Mouse (Mus musculus) olfactory bulb, adult 2 months (tissue): ENCODE measurements at regions not wholly inside any gene's neighbourhood (a gene's known extent, or its start where the extent isn't known, plus 50 kb on each side); places are given as distances from the start of the nearest gene placed in this dataset.

Experiments
- H3K27ac ChIP-seq: fragments of 200-500 bp; 2 replicates; pipeline ENCODE4 v1.5.1; 2012; ENCODE audit warnings: low read depth, low read length; ENCODE audit not compliant: insufficient read depth
- H3K4me1 ChIP-seq: fragments of 200-500 bp; 2 replicates; pipeline ENCODE4 v1.6.1; 2012; ENCODE audit warnings: low read length; ENCODE audit not compliant: control insufficient read depth, insufficient read depth
- H3K4me3 ChIP-seq: fragments of 200-500 bp; 2 replicates; pipeline ENCODE4 v1.5.1; 2012; ENCODE audit warnings: mild to moderate bottlenecking, low read depth, low read length, moderate library complexity; ENCODE audit not compliant: insufficient read depth
- CTCF ChIP-seq: fragments of 200-500 bp; IDR thresholded peaks from 2 replicates; pipeline ENCODE4 v1.5.1; 2012; ENCODE audit warnings: low read depth, mild to moderate bottlenecking, low read length, moderate library complexity; ENCODE audit not compliant: insufficient read depth
- POLR2A ChIP-seq: fragments of 200-500 bp; IDR thresholded peaks from 2 replicates; pipeline ENCODE4 v1.6.1; 2012; ENCODE audit warnings: mild to moderate bottlenecking, low read depth, low read length, moderate library complexity; ENCODE audit not compliant: insufficient read depth
- WGBS: fragments of 180-500 bp; shearing (Covaris S2); methylation state at CpG from one replicate; pipeline ENCODE4 v1.1.7; 2018; 5-methylcytosine and 5-hydroxymethylcytosine counted together

- TF ChIP-seq CTCF (no peak), POLR2A (no peak)
- Histone ChIP-seq H3K4me1 (no peaks in the 10 kb centered on the region), H3K27ac (no peak overlapping the region), H3K4me3 (no peak overlapping the region)
- WGBS = 35% methylated on average over 3 of the region's 3 CpGs
Observed at GRCm38 (mm10) chr10:29674377-29674776, 138.7 kb upstream of the Rspo3 start.

- no peak overlapping the region for H3K27ac ChIP-seq
- no peak overlapping the region for H3K4me3 ChIP-seq
- no peaks in the 10 kb centered on the region for H3K4me1 ChIP-seq
- TF ChIP-seq CTCF (no peak), POLR2A (no peak)
- WGBS = 26% methylated on average over 1 of the region's 1 CpGs
Observed at GRCm38 (mm10) chr10:29661752-29662151, 126.1 kb upstream of the Rspo3 start.

GRCm38 (mm10) chr10:29640249-29640648 is 104.6 kb upstream of the Rspo3 start:
- Histone ChIP-seq H3K4me3 (no peak overlapping the region), H3K27ac (no peak overlapping the region), H3K4me1 (no peaks in the 10 kb centered on the region)
- TF ChIP-seq POLR2A (no peak), CTCF (no peak)
- WGBS = 70% methylated on average over 1 of the region's 1 CpGs

- H3K4me3 ChIP-seq = no peak overlapping the region
- TF ChIP-seq POLR2A (no peak), CTCF (no peak)
- 56% methylated on average over 5 of the region's 5 CpGs for WGBS
- no peaks in the 10 kb centered on the region for H3K4me1 ChIP-seq
- no peak overlapping the region for H3K27ac ChIP-seq
Observed at GRCm38 (mm10) chr10:29635828-29636227, 100.2 kb upstream of the Rspo3 start.

GRCm38 (mm10) chr10:29595455-29595854 is 59.8 kb upstream of the Rspo3 start:
- H3K4me1 ChIP-seq = no peaks in the 10 kb centered on the region
- peak overlapping the region; percentile 46; the same call in 1 of the 2 replicates for H3K27ac ChIP-seq
- 4% methylated on average over 4 of the region's 4 CpGs for WGBS
- H3K4me3 ChIP-seq = no peak overlapping the region
- TF ChIP-seq CTCF (no peak), POLR2A (no peak)

GRCm38 (mm10) chr10:29594969-29595368 is 59.3 kb upstream of the Rspo3 start:
- no peak for TF ChIP-seq POLR2A
- Histone ChIP-seq H3K4me3 (no peak overlapping the region), H3K4me1 (no peaks in the 10 kb centered on the region), H3K27ac (no peak overlapping the region)
- 26% methylated on average over 1 of the region's 1 CpGs for WGBS

- H3K27ac ChIP-seq = no peak overlapping the region
- H3K4me1 ChIP-seq = no peaks in the 10 kb centered on the region
- WGBS = 67% methylated on average over 3 of the region's 3 CpGs
- no peak for TF ChIP-seq POLR2A
- TF ChIP-seq CTCF = no peak
- H3K4me3 ChIP-seq = no peak overlapping the region
Observed at GRCm38 (mm10) chr10:29592906-29593305, 57.2 kb upstream of the Rspo3 start.

GRCm38 (mm10) chr10:29590187-29590586 is 54.5 kb upstream of the Rspo3 start:
- H3K27ac ChIP-seq = no peak overlapping the region
- no peaks in the 10 kb centered on the region for H3K4me1 ChIP-seq
- H3K4me3 ChIP-seq = no peak overlapping the region
- TF ChIP-seq POLR2A (no peak), CTCF (no peak)

- Histone ChIP-seq H3K4me1 (no peaks in the 10 kb centered on the region), H3K27ac (no peak overlapping the region), H3K4me3 (no peak overlapping the region)
- TF ChIP-seq CTCF (no peak), POLR2A (no peak)
Observed at GRCm38 (mm10) chr10:29589739-29590138, 54.1 kb upstream of the Rspo3 start.
